Mouse (Mus musculus) left cerebral cortex, postnatal 25 days (tissue): ENCODE results near the gene Gckr. TPM values are rescaled to one million over a fixed set of nuclear protein-coding genes. Genes with fewer than 3 reads are reported as not detected.
A peak's percentile ranks its signal among the peaks of the same experiment; 100 is the strongest.

Experiments
- DNase-seq, 2 experiments: peaks; one replicate each; pipeline ENCODE4 v3.0.0; 2022; ENCODE audit warnings: low spot score in 2 of 2, mixed read lengths in 1 of 2
- intact Hi-C: fragments of 180-260 bp; cut with DNase I; formaldehyde crosslinking; loops from one replicate; pipeline ENCODE4 v1.15.1; 2025
- total RNA-seq, 2 experiments: library from RNA; stranded (reverse); gene quantifications; 2 replicates each; pipeline ENCODE4 v1.2.3; 2021

Gene Gckr
- total RNA-seq: not detected

- DNase-seq: no peak
- intact Hi-C loops: loop anchor here (10.0 kb wide), 1 partner anchor 332 kb away; the partner anchor contains the start of genes Preb and Tcf23
These were observed at the start of gene Gckr for GRCm38 (mm10) chr5:31297047-31297757. Gene Gckr (plus strand): TSS chr5:31297443.

- intact Hi-C loops: no loop called here
- DNase-seq: no peak
These were observed 46.5 kb upstream of the Gckr start for GRCm38 (mm10) chr5:31250716-31251115.

DNA sequence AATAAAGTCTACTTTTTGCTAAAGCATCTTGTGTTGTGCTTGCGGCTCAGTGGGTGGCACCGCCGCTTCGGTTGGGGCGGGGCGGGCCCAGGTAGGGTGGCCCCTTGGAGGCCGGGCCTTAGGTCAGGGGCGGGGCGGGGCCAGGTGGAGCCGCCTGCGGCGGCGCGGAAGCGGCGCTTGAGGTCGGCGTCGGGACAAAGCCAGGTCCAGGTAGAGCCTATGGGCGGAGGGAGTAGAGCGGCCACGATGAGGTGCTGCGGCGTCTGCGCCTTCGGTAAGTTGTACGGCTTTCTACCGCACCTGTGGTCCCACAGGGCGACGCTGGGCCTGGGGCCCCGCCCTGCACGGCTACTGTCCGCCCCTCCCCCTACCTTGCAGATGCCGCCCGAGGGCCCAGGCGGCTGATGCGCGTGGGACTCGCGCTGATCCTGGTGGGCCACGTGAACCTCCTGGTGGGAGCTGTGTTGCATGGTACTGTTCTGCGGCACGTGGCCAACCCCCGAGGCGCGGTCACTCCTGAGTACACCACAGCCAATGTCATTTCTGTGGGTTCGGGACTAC is 45.6 kb upstream of the Gckr start, which contains the start of gene Krtcap3:
Gene Krtcap3, plus strand, starts transcription at position 151 of the 561 bp plus-strand sequence.
- no peak for DNase-seq
- intact Hi-C loops: no loop called here

DNA sequence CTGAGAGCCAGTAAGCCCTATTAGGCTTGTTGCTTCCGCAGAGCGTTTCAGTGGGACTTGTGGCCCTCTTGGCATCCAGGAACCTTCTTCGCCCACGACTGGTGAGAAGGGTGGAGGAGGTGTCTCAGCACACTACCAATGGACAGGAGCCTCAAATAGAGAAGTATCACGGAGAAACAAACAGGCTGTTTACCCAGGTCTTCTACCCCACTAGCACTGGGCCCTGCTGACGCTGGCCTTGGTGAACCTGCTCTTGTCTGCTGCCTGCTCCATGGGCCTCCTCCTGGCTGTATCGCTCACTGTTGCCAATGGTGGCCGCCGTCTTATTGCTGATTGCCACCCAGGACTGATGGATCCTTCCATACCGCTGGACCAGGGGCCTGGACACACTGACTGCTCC is 45.1 kb upstream of the Gckr start:
- DNase-seq: no peak
- intact Hi-C loops: no loop called here

GRCm38 (mm10) chr5:31252795-31253545 is 44.3 kb upstream of the Gckr start:
- DNase-seq: no peak
- intact Hi-C loops: no loop called here

DNA sequence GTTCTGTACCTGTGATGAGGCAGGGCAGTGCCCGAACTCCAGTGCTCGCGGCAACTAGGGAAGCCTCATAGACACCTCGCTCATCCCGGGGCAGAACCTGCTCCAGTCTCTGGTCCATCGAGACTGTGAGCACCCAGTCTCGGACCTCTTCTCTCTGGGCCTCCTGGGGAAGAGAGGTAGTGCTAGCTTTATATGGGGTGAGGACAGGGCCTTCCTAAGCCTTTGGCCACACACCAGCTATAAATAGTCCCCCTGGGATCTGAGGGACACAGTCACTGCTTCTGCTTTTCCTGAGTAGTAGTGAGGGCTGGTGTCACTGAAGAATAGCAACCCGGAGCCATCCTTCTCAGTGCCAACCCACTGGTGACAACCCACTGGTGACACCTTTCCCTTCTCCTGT is 43.4 kb upstream of the Gckr start:
- no peak for DNase-seq
- intact Hi-C loops: no loop called here

GRCm38 (mm10) chr5:31254452-31254851 is 42.8 kb upstream of the Gckr start:
- no peak for DNase-seq
- intact Hi-C loops: no loop called here

DNA sequence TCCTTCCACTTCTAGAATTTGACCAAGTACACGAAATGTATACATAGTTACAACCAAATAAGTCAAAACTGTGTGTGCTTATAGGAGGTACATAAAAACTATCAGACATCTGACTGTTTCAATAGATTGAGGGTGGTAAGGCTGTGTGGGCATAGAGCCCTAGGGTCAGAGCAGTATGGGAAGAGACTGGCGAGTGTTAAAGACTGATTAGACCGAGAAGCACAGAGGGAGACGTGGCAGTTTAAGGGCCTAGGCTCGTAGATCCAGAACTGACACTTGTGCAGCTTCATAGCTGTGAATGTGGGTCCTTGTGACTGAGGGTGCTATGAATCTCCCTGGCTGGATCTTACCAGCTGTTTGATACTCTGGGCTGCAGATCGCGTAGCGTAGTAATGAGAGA is 42.3 kb upstream of the Gckr start:
- intact Hi-C loops: no loop called here
- DNase-seq: no peak

GRCm38 (mm10) chr5:31255381-31255780 is 41.9 kb upstream of the Gckr start:
- no peak for DNase-seq
- intact Hi-C loops: no loop called here

GRCm38 (mm10) chr5:31255971-31256370 is 41.3 kb upstream of the Gckr start:
- no peak for DNase-seq
- intact Hi-C loops: no loop called here

GRCm38 (mm10) chr5:31257616-31258015 is 39.6 kb upstream of the Gckr start:
- DNase-seq: no peak

DNA sequence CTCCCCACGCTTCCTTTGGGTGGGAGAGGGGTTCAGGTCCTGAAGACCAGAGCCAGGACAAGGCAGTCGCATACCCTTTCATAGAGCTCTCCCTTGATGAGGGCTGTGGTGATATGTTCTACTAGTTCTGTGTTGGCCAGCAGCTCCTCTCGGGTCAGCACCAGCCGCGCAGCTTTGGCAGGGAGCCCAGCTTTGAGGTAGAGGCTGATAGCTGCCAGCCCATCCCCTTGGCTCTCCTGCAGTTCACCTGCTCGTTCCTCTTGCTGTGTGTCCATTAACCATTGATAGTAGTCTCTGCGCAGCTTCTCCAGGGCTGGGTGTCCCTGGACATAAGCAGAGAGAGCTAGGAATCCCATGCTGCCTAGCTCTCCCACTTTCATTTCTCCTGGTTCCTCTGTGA is 31.1 kb upstream of the Gckr start:
- intact Hi-C loops: no loop called here
- no peak for DNase-seq

More at GRCm38 (mm10) chr5:31257616-31258015, 39.6 kb upstream of the Gckr start:
- intact Hi-C loops: no loop called here

GRCm38 (mm10) chr5:31267686-31268085 is 29.6 kb upstream of the Gckr start:
- intact Hi-C loops: no loop called here
- no peak for DNase-seq

GRCm38 (mm10) chr5:31273018-31273417 is 24.2 kb upstream of the Gckr start:
- intact Hi-C loops: no loop called here
- peak in 1 of 2 experiments; percentile 80 for DNase-seq

DNA sequence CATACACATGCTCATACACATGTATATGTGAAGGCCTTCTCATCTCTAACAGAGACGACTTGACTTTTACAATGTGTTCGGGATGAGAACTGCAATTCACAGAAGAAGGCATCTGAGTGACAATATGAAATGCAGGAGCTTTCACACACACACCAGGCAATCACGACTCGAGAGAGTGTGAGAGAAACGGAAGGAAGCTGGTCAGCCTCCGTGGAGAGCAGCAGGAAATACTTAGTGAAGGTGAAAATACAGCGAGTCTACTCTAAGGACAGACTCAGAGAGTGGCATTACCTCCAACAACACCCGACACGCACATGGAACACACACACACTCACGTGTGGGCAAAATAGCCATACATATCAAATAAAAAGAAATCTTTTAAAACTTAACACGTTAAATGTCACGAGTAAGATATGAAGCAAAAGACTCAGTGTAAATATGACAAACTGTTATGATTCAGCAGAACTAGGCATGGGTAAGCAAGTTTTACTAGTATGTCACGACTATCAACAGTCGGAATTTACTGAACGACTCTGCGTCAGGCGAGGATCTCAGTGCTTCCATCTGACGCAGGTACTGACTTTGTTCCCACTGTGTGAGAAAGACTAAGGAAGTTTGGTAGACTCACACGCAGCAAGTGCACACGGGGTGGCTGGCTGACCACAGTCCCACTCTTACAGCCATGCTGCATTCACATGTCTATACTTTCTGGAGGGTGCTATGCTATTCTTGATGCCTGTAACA is 17.8 kb upstream of the Gckr start:
- intact Hi-C loops: no loop called here
- no peak for DNase-seq

DNA sequence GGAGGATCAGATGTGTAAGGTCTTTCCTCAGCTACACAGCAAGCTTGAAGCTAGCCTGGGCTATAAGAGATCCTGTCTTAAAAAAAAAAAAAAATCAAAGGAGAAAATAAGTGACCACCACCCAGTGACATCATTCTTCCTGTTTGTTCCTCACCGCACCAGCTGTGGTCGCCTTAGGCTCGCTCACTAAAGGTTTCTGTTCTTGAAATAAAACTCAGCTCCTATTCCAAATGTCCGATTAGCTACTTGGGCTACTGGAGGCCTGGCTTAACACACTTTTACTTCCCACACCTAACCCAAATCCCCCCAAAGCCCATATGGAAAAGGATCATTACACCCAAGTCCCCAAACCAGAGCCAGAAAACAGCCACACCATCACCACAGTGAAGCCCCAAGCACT is 9.0 kb upstream of the Gckr start:
- intact Hi-C loops: no loop called here
- DNase-seq: no peak

DNA sequence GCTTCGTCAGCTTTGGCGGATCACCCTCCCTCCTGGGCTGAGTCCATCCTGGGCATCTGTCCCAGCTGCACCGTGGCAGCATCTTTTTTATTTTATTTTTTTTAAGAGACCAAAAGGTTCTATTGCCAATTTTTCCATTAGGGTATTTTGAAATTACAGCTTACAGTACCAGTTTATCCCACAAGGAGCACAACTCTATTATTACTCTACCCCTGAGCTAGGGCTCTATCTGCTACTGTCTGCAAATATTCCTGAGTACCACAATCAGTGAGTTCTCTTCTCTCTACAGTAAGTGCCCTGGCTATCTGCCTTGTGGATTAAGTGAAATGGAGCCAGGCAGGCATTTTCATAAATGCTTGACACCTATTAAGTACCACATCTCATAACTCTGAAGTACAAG is 8.6 kb upstream of the Gckr start:
- intact Hi-C loops: no loop called here

DNA sequence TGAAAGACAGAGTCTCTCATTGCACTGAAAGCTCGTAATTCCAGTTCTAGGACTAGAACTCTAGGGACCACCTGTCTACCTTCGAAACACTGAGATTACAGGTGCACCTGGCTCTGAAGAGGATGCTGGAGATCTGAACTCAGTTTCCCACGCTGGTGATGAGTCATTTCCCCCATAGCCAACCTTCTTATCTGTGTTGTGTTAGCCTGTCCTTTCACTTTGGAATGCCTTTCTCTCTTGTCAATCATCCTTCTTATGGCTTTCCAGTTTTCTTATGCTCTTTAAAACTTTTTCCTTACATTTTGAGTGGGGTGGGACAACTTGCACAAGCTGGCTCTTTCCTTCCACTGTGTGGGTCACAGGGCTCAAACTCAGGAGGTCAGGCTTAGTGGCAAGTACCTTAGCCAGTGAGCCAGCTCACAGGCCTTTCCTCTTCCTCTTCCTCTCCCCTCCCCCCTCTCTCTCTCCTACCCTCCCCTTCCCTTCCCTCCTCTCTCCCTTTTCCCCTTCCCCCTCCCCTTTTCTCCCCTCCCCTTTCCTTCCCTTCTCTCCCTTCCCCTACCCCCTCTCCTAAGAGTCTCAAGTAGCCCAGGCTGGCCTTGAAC is 7.5 kb upstream of the Gckr start:
- intact Hi-C loops: loop anchor here (2.0 to 10.0 kb wide), 2 partner anchors 69 to 325 kb away; partner anchors contain the start of genes Ppm1g, Preb and Tcf23
- DNase-seq: no peak

More for the DNA sequence above, 8.6 kb upstream of the Gckr start:
- DNase-seq: no peak
